Mouse (Mus musculus) urinary bladder, postnatal 36 days (tissue): ENCODE results near the gene Tprn.

ENCODE experiments used
- DNase-seq, 2 experiments: peaks; one replicate each; pipeline ENCODE4 v3.0.0; 2022; ENCODE audit warnings: low spot score in 2 of 2, mixed read lengths in 1 of 2

The Tprn gene

DNA sequence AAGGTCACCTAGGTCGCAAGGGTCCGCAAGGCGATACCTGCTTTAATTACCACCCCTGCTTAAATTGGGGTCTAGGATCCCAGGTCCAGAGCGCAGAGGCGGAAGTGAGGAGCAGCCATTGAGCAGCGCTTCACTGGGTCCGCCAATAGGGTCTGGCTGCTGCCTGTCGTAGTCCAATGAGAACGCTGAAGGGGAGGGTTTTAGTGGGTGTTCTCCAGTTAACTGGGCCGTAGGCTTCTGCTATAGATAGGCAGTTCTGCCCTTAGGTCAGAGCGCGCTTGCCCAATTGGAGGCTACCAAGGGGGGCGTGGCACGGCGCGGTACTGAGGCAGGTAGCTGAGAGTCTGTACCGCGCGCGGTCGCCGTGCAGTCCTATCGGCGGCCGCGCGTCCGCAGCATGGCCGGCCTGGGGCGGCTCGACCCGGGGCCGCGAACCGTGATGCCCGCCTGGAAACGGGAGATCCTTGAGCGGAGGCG is at the start of gene Tprn:
Gene Tprn (plus strand): TSS at position 328 of the 477 bp plus-strand sequence.
- DNase-seq = peak; percentile 89 to 95

- DNase-seq = no peak
Observed at GRCm38 (mm10) chr2:25213266-25213865, 49.1 kb upstream of the Tprn start.

GRCm38 (mm10) chr2:25214444-25214843 is 48.0 kb upstream of the Tprn start, which contains the start of gene Stpg3:
Stpg3 (minus strand) TSS chr2:25214637.
- no peak for DNase-seq

DNA sequence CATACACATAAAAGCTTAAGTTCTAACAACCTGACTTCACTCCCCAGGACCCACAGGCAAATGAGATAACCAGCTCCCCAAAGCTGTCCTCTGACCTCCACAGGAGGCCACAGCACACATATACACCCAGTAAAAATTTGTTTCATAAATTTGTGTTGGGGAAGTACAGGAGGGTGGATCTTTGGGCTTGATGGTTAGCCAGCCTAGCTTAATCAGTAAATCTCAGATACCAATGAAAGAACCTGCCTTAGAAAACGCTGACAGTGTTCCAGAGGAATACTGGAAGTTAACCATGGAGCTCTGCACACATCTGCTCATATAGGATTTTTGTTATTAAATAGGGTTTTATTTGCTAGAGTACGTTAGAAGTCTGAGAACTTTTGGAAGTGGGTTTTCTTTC is 44.8 kb upstream of the Tprn start:
- no peak for DNase-seq

- no peak for DNase-seq
Observed at GRCm38 (mm10) chr2:25218445-25218844, 44.0 kb upstream of the Tprn start, which contains the start of gene Fam166a. Fam166a (plus strand) TSS chr2:25218745.

DNA sequence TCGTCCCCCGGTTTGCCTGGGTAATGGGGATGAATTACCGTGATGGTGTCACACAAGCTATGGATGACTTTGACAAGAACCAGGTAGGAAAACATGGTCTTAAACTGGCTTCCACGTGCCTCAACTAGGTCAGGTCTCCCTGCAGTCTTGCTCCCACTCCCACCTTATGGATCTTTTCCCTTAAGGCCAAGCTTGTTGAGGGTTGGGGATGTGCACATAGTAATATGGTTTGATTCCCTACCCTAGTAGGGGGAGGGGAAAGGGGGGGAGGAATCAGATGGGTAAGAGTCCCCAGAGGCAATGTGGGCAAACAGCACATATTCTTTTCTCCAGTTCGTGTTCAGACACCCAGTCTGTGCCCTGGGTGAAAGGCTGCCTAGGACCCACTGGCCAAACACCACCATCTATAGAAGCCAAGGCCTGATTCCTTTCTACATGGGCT is 41.1 kb upstream of the Tprn start:
- no peak for DNase-seq

- peak; percentile 82 to 87 for DNase-seq
Observed at GRCm38 (mm10) chr2:25223681-25224491, 38.5 kb upstream of the Tprn start.

DNA sequence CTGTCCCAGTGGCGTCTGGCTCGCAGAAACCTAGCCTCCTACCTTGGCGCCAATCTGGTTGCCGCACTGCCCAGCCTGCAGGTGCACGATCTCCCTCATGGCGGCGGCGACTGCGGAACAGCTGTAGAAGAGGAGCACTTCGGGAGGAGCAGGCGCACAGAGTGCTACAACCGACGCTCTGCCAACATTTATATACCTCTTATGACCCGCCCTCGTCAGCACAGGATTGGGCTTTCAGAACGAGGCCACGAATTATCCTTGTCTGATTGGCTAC is 38.0 kb upstream of the Tprn start, which contains the start of gene Tubb4b:
Gene Tubb4b (minus strand): TSS at position 211 of the 274 bp plus-strand sequence.
- DNase-seq = no peak

DNA sequence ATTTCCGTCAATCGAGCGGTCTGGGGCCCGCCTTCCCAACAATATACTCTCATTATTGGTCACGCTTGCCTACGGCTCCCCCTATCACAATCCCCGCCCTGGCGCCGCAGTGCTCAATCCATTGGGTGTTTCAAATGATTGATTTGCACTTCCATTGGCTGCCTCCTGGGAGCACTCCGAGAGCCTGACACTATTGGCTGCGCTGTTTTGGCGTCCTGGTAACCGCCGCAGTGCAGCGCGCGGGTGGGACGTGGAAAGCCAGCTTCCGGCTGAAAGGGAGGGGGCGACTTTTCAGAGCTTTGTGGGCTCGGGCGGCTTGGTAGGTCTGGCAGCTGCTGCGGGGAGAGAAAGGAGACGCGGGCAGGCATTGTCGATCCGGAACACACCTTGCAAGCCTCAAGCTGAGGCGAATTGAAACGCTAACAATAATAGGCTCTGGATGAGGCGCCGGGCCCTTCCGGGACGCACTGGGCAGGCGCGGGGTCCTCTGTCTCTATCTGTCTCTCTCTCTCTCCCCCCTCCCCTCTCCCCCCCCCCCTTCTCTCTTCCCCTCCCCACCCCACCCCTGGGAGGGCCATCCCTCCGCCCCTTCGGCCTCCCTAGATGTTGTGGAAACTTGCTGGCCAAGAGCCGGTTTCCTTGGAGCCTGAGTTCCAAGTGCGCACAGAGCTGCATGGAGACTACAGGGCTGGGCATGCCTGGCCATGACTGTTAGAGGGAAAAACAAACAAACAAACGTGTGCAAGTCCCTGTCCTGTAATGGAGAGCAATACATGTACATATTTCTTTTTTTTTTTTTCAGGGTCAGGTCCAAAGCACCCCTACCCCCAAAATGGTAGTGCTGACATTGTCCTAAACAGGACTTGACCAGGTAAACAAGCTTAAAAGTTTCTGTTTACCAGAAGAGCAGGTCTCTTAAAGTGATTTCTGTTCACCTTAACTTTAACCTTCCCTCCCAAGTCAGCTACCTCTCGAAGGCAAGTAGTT is 37.4 kb upstream of the Tprn start:
- DNase-seq = peak; percentile 94 to 98

GRCm38 (mm10) chr2:25225811-25226379 is 36.5 kb upstream of the Tprn start:
- DNase-seq = no peak

DNA sequence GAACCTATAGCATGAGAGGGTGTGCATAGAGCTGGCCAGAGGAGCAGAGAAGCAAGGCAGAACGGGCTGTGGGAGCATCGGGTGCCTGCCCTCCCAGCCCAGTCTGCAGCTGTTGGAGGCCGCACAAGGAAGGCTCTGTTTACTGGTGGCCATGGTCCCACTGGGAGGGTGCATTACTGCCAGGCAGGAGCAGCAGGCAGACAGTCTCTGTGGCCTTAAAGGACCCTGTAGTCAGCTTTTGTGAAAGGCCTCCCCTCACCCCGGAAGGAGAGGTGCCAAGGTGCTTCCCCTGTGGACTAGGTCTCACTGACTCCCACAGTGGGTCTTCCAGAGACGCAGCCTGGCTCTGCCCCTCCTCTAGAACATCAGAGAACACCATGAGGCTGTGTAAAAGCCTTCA is 35.6 kb upstream of the Tprn start:
- no peak for DNase-seq

GRCm38 (mm10) chr2:25227406-25227805 is 35.0 kb upstream of the Tprn start:
- DNase-seq = no peak

- DNase-seq = peak; percentile 87 to 88
Observed at GRCm38 (mm10) chr2:25228431-25228889, 34.0 kb upstream of the Tprn start.

DNA sequence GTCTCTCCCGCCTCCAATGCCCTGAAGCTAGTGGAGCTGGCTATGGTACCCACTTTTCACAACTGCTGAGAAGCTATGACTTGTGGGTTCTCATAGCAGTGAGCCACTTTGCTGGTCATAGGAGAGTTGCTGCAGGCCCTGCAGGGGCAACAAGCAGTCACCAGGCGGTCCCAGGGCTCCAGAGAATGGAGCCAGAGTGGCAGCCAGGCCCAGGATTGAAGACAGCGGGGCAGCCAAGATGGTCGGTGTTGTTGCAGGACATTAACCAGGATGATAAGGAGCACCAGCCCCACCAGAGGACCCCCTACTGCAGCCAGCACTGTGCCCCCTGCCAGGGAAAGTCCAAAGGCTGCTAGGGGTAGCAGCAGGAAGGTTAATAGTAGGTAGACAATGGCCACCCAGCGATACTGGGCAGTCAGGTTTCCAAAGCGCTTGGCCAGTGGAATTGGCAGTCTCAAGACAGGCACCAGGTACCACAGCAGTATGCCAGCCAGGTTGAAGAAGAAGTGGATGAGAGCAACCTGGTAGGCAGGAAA is 33.4 kb upstream of the Tprn start:
- no peak for DNase-seq

- DNase-seq = no peak
Observed at GRCm38 (mm10) chr2:25229582-25229981, 32.8 kb upstream of the Tprn start.

DNA sequence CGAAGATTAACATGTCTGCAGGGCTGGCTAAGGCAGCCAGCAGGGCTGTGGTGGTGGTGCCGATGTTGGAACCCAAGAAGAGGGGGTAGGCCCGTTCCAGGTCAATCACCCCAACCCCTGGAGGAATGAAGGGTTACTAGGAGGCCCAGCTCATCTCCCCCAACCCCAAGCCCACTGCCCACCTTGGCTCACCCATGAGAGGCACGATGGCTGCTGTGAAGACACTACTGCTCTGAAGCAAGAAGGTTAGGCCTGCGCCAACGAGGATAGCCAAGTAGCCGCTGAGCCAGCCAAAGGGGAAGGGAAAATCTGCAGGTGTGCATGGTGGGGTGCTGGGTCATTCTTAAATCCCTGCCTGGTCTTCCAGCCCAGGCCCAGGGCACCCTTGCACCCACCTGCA is 31.8 kb upstream of the Tprn start:
- DNase-seq = no peak

GRCm38 (mm10) chr2:25231038-25231437 is 31.4 kb upstream of the Tprn start:
- no peak for DNase-seq

DNA sequence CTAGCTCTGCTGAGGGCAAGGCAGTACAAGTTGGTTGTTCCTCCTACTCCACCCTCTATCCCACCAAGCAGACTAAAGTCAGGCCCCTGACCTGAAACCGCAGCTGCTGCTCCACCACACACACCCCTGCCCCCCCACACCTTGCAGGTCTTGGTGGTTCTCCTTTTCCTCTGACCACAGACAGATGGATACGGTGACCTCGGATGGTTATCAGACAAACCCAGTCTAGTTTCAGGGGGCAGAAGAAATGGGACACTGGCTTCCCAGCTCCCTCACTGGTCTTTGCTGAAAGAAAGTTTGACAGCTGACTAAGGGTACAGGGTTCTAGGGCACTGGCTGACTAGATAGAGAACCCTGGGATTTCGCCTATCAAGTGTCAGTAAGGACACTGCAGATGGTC is 29.0 kb upstream of the Tprn start:
- no peak for DNase-seq

GRCm38 (mm10) chr2:25234050-25234449 is 28.4 kb upstream of the Tprn start, which contains the start of gene Slc34a3:
Slc34a3 (minus strand) TSS chr2:25234364.
- no peak for DNase-seq

DNA sequence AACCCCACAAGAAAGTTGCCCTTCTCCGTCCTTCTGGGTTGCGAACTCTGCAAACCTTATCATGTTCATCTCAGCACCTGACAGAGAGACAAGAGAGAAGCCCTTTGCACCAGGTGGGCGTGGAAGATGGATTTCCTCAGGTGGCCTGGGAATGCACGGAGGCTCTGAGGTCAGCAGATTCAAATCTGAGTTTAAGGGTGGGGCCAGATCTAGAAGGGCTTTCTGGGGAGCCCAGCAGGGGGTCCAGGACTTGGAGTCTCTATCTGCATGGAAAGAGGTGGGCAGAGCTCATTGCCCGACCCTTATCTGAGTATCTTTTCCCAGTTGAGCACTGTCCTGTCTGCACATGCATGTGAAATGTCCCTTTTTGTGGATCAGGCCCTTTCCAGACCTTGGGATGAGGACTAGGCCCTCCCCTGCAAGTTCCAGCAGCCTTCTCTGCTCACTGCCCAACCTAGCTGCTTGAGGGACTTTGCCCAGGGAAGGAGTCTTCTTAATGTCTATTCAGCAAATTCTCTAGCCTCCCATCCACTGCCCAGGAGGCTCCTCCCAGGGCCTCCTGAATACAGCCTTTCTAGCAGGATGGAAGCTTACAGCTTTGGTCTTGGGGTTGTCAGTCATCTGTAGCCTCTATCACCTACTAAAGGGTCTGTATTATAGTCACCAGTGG is 27.7 kb upstream of the Tprn start:
- no peak for DNase-seq

DNA sequence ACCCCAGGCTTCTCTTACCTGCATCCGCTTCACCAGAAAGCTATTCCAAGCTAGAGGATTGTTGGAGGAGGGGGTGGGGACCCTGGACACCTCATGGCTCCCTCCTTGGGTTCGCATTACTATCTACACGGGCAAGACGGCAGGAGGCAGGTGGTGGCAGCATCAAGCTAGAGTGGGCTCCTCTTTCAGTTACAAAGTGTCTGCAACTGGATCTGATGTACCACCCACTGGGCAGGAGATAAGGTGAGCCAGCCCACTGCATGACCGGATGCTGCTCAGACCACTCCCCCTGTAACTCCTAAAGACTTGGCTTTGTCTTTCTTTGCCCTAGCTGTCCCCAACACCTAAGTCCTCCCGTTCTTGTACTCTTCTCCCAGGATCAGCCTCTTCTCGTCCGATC is 25.8 kb upstream of the Tprn start, which contains the start of gene Rnf224:
Gene Rnf224 (minus strand): TSS at position 174 of the 400 bp plus-strand sequence.
- no peak for DNase-seq
